Mouse (Mus musculus): ENCODE measurements around the gene Hamp. TPM values are rescaled to one million over a fixed set of nuclear protein-coding genes. Genes with fewer than 3 reads are reported as not detected.

The Hamp gene
- polyA plus RNA-seq, 1 experiment from 2014 or later: 0.45 TPM

- ATAC-seq (ENCODE audit: low FRiP score, low TSS enrichment) (no peak), DNase-seq (ENCODE audit: low spot score) (no peak)
- H3K36me3 ChIP-seq (ENCODE audit: control insufficient read depth, insufficient read depth, low read length): peaks cover 7% of the 10 kb centered on the region; the same call in 1 of the 2 replicates
- no peak overlapping the region for H3K27ac ChIP-seq (replicated peaks)
- no peak overlapping the region for H3K4me3 ChIP-seq (ENCODE audit: low read depth, low read length)
- no peaks in the 10 kb centered on the region for H3K27me3 ChIP-seq (ENCODE audit: control insufficient read depth, insufficient read depth, low read length)
- H3K4me1 ChIP-seq (replicated peaks; ENCODE audit: control insufficient read depth, insufficient read depth): peaks cover 10% of the 10 kb centered on the region; the same call in 1 of the 2 replicates
- H3K4me2 ChIP-seq (replicated peaks; ENCODE audit: low read depth): no peak overlapping the region
- no peak overlapping the region for H3K9ac ChIP-seq (ENCODE audit: low read length)
- no peaks in the 10 kb centered on the region for H3K9me3 ChIP-seq (ENCODE audit: control insufficient read depth, low read length)
- 94% methylated on average over 9 of the region's 9 CpGs for WGBS
- TF ChIP-seq CTCF (IDR thresholded peaks at IDR 0.05; ENCODE audit: low read depth): no peak
- no peak for TF ChIP-seq EP300 (optimal IDR thresholded peaks at IDR 0.05)
Observed at GRCm38 (mm10) chr7:30958866-30959487, 15.1 kb upstream of the Hamp start.

GRCm38 (mm10) chr7:30958109-30958865, 14.5 kb upstream of the Hamp start:
- TF ChIP-seq EP300 (optimal IDR thresholded peaks at IDR 0.05): no peak
- no peak for TF ChIP-seq CTCF (IDR thresholded peaks at IDR 0.05; ENCODE audit: low read depth)
- Histone ChIP-seq H3K27me3 (ENCODE audit: control insufficient read depth, insufficient read depth, low read length) (no peaks in the 10 kb centered on the region), H3K9me3 (ENCODE audit: control insufficient read depth, low read length) (no peaks in the 10 kb centered on the region), H3K36me3 (ENCODE audit: control insufficient read depth, insufficient read depth, low read length) (peaks cover 10% of the 10 kb centered on the region), H3K9ac (ENCODE audit: low read length) (peak overlapping the region; percentile 100), H3K4me2 (replicated peaks; ENCODE audit: low read depth) (peak overlapping the region; percentile 78), H3K4me3 (ENCODE audit: low read depth, low read length) (peak overlapping the region; percentile 96), H3K27ac (replicated peaks) (peak overlapping the region; percentile 99), H3K4me1 (replicated peaks; ENCODE audit: control insufficient read depth, insufficient read depth) (peaks cover 10% of the 10 kb centered on the region; the same call in 1 of the 2 replicates)
- ATAC-seq (ENCODE audit: low FRiP score, low TSS enrichment) (no peak), DNase-seq (ENCODE audit: low spot score) (peak; percentile 35)
- 62% methylated on average over 28 of the region's 28 CpGs for whole genome bisulfite sequencing

- ATAC-seq (ENCODE audit: low FRiP score, low TSS enrichment) (peak; percentile 63), DNase-seq (ENCODE audit: low spot score) (peak; percentile 93)
- Histone ChIP-seq H3K4me1 (replicated peaks; ENCODE audit: control insufficient read depth, insufficient read depth) (peaks cover 10% of the 10 kb centered on the region; the same call in 1 of the 2 replicates), H3K27me3 (ENCODE audit: control insufficient read depth, insufficient read depth, low read length) (no peaks in the 10 kb centered on the region), H3K36me3 (ENCODE audit: control insufficient read depth, insufficient read depth, low read length) (peaks cover 10% of the 10 kb centered on the region), H3K9ac (ENCODE audit: low read length) (peak overlapping the region; percentile 100), H3K4me3 (ENCODE audit: low read depth, low read length) (peak overlapping the region; percentile 96), H3K27ac (replicated peaks) (peak overlapping the region; percentile 99), H3K4me2 (replicated peaks; ENCODE audit: low read depth) (peak overlapping the region; percentile 78), H3K9me3 (ENCODE audit: control insufficient read depth, low read length) (no peaks in the 10 kb centered on the region)
- WGBS: under 1% methylated on average over 36 of the region's 43 CpGs
- no peak for TF ChIP-seq CTCF (IDR thresholded peaks at IDR 0.05; ENCODE audit: low read depth)
- peak; percentile 32 for TF ChIP-seq EP300 (optimal IDR thresholded peaks at IDR 0.05)
Observed at GRCm38 (mm10) chr7:30957367-30957783, 13.5 kb upstream of the Hamp start.

GRCm38 (mm10) chr7:30956756-30957366, 13.0 kb upstream of the Hamp start, which contains the start of gene Usf2:
Usf2 (minus strand) TSS chr7:30956803.
- Histone ChIP-seq H3K27ac (replicated peaks) (peak within 1 kb of the TSS; percentile 99), H3K4me3 (ENCODE audit: low read depth, low read length) (peak within 1 kb of the TSS; percentile 96), H3K36me3 (ENCODE audit: control insufficient read depth, insufficient read depth, low read length) (peaks cover 14% of the 10 kb centered on the region), H3K9ac (ENCODE audit: low read length) (peak within 1 kb of the TSS; percentile 100), H3K27me3 (ENCODE audit: control insufficient read depth, insufficient read depth, low read length) (no peaks in the 10 kb centered on the region), H3K9me3 (ENCODE audit: control insufficient read depth, low read length) (no peaks in the 10 kb centered on the region), H3K4me1 (replicated peaks; ENCODE audit: control insufficient read depth, insufficient read depth) (peaks cover 10% of the 10 kb centered on the region; the same call in 1 of the 2 replicates), H3K4me2 (replicated peaks; ENCODE audit: low read depth) (peak within 1 kb of the TSS; percentile 78)
- TF ChIP-seq CTCF (IDR thresholded peaks at IDR 0.05; ENCODE audit: low read depth) (no peak), EP300 (optimal IDR thresholded peaks at IDR 0.05) (no peak)
- peak; percentile 89 for DNase-seq (ENCODE audit: low spot score)
- ATAC-seq (ENCODE audit: low FRiP score, low TSS enrichment): peak; percentile 50
- 0% methylated on average over 24 of the region's 82 CpGs for WGBS

GRCm38 (mm10) chr7:30956357-30956751, 12.5 kb upstream of the Hamp start:
- Histone ChIP-seq H3K27ac (replicated peaks) (peak overlapping the region; percentile 99), H3K36me3 (ENCODE audit: control insufficient read depth, insufficient read depth, low read length) (peaks cover 17% of the 10 kb centered on the region), H3K4me1 (replicated peaks; ENCODE audit: control insufficient read depth, insufficient read depth) (peaks cover 10% of the 10 kb centered on the region; the same call in 1 of the 2 replicates), H3K9ac (ENCODE audit: low read length) (peak overlapping the region; percentile 100), H3K4me2 (replicated peaks; ENCODE audit: low read depth) (peak overlapping the region; percentile 78), H3K9me3 (ENCODE audit: control insufficient read depth, low read length) (no peaks in the 10 kb centered on the region), H3K4me3 (ENCODE audit: low read depth, low read length) (peak overlapping the region; percentile 96), H3K27me3 (ENCODE audit: control insufficient read depth, insufficient read depth, low read length) (no peaks in the 10 kb centered on the region)
- 1% methylated on average over 31 of the region's 49 CpGs for WGBS
- TF ChIP-seq EP300 (optimal IDR thresholded peaks at IDR 0.05): no peak
- no peak for TF ChIP-seq CTCF (IDR thresholded peaks at IDR 0.05; ENCODE audit: low read depth)
- peak; percentile 19 for ATAC-seq (ENCODE audit: low FRiP score, low TSS enrichment)
- no peak for DNase-seq (ENCODE audit: low spot score)
